Mouse (Mus musculus) B cell, adult 2 months (primary cell): ENCODE results near the gene Sel1l3.

Experiments
- DNase-seq, 2 experiments: peaks; one replicate each; pipeline ENCODE4 v3.0.0; 2022

Gene Sel1l3

GRCm38 (mm10) chr5:53139566-53139965 is 74.2 kb downstream of the Sel1l3 start:
- DNase-seq, result no peak

- DNase-seq, result no peak
Measured at GRCm38 (mm10) chr5:53139140-53139539, 74.6 kb downstream of the Sel1l3 start.

- no peak for DNase-seq
Measured at GRCm38 (mm10) chr5:53138025-53138424, 75.7 kb downstream of the Sel1l3 start.

GRCm38 (mm10) chr5:53135984-53136383 is 77.7 kb downstream of the Sel1l3 start:
- no peak for DNase-seq

GRCm38 (mm10) chr5:53134003-53134402 is 79.7 kb downstream of the Sel1l3 start:
- DNase-seq, result no peak

- DNase-seq, result no peak
Measured at GRCm38 (mm10) chr5:53124701-53125100, 89.0 kb downstream of the Sel1l3 start.

- DNase-seq, result no peak
Measured at GRCm38 (mm10) chr5:53123525-53124286, 90.0 kb downstream of the Sel1l3 start.

- no peak for DNase-seq
Measured at GRCm38 (mm10) chr5:53119689-53120088, 94.0 kb downstream of the Sel1l3 start.

- no peak for DNase-seq
Measured at GRCm38 (mm10) chr5:53118212-53118611, 95.5 kb downstream of the Sel1l3 start.

GRCm38 (mm10) chr5:53114616-53115267 is 99.0 kb downstream of the Sel1l3 start:
- DNase-seq, result no peak

GRCm38 (mm10) chr5:53112942-53113341 is 100.8 kb downstream of the Sel1l3 start:
- DNase-seq, result no peak

- DNase-seq, result no peak
Measured at GRCm38 (mm10) chr5:53111036-53111435, 102.7 kb downstream of the Sel1l3 start.

- DNase-seq, result no peak
Measured at GRCm38 (mm10) chr5:53110225-53110624, 103.5 kb downstream of the Sel1l3 start.

- DNase-seq, result no peak
Measured at GRCm38 (mm10) chr5:53108668-53109067, 105.1 kb downstream of the Sel1l3 start.

GRCm38 (mm10) chr5:53108026-53108425 is 105.7 kb downstream of the Sel1l3 start:
- no peak for DNase-seq

- no peak for DNase-seq
Measured at GRCm38 (mm10) chr5:53106731-53107130, 107.0 kb downstream of the Sel1l3 start.

- DNase-seq, result no peak
Measured at GRCm38 (mm10) chr5:53106125-53106524, 107.6 kb downstream of the Sel1l3 start.

GRCm38 (mm10) chr5:53105716-53106115 is 108.0 kb downstream of the Sel1l3 start:
- no peak for DNase-seq

GRCm38 (mm10) chr5:53104177-53104855 is 109.4 kb downstream of the Sel1l3 start:
- no peak for DNase-seq

- no peak for DNase-seq
Measured at GRCm38 (mm10) chr5:53101848-53102473, 111.8 kb downstream of the Sel1l3 start.

- no peak for DNase-seq
Measured at GRCm38 (mm10) chr5:53091331-53091730, 122.4 kb downstream of the Sel1l3 start.

GRCm38 (mm10) chr5:53087452-53087851 is 126.3 kb downstream of the Sel1l3 start:
- no peak for DNase-seq

- DNase-seq, result no peak
Measured at GRCm38 (mm10) chr5:53078453-53078852, 135.3 kb downstream of the Sel1l3 start.
